Mouse (Mus musculus) R1 (cell line): ENCODE data around the gene AB124611.
"Not testable (repeated sequence)": the region's sequence is repeated elsewhere in the genome, so short reads cannot be mapped to it uniquely, and the experiment has no call there.

ENCODE experiments used
- DNase-seq: peaks from one replicate; pipeline ENCODE4 v3.0.0-alpha.2; 2018; ENCODE audit warnings: low read depth, low spot score

Gene AB124611

GRCm38 (mm10) chr9:21564420-21564819 lies 38.4 kb downstream of the AB124611 start:
- no peak for DNase-seq

- no peak for DNase-seq
Measured at GRCm38 (mm10) chr9:21565004-21565586, 39.1 kb downstream of the AB124611 start.

GRCm38 (mm10) chr9:21566538-21566937 lies 40.6 kb downstream of the AB124611 start:
- DNase-seq: no peak

- no peak for DNase-seq
Measured at GRCm38 (mm10) chr9:21567051-21567450, 41.1 kb downstream of the AB124611 start.

- peak; percentile 38 for DNase-seq
Measured at GRCm38 (mm10) chr9:21568657-21569255, 42.8 kb downstream of the AB124611 start.

- no peak for DNase-seq
Measured at GRCm38 (mm10) chr9:21574012-21574801, 48.2 kb downstream of the AB124611 start.

GRCm38 (mm10) chr9:21575253-21575652 lies 49.3 kb downstream of the AB124611 start:
- no peak for DNase-seq

- no peak for DNase-seq
Measured at GRCm38 (mm10) chr9:21576286-21576685, 50.3 kb downstream of the AB124611 start.

- DNase-seq: no peak
Measured at GRCm38 (mm10) chr9:21578226-21578625, 52.2 kb downstream of the AB124611 start.

GRCm38 (mm10) chr9:21585401-21585800 lies 59.4 kb downstream of the AB124611 start:
- no peak for DNase-seq

GRCm38 (mm10) chr9:21587678-21588349 lies 61.8 kb downstream of the AB124611 start:
- no peak for DNase-seq

- DNase-seq: no peak
Measured at GRCm38 (mm10) chr9:21588350-21588749, 62.4 kb downstream of the AB124611 start.

- no peak for DNase-seq
Measured at GRCm38 (mm10) chr9:21589538-21589937, 63.6 kb downstream of the AB124611 start.

GRCm38 (mm10) chr9:21591127-21591830 lies 65.3 kb downstream of the AB124611 start:
- no peak for DNase-seq

GRCm38 (mm10) chr9:21591831-21592702 lies 66.1 kb downstream of the AB124611 start:
- no peak for DNase-seq

- peak; percentile 99 for DNase-seq
Measured at GRCm38 (mm10) chr9:21592703-21593121, 66.7 kb downstream of the AB124611 start, which contains the start of the genes Timm29 and Yipf2. Gene Timm29 (plus strand): TSS chr9:21592722. Gene Yipf2 (minus strand): TSS chr9:21592828.

GRCm38 (mm10) chr9:21593122-21593721 lies 67.2 kb downstream of the AB124611 start:
- DNase-seq: peak; percentile 52

- not testable (repeated sequence) for DNase-seq
Measured at GRCm38 (mm10) chr9:21594350-21594749, 68.4 kb downstream of the AB124611 start.

- no peak for DNase-seq
Measured at GRCm38 (mm10) chr9:21594838-21595237, 68.9 kb downstream of the AB124611 start.
